Mouse (Mus musculus): ENCODE data around the gene Tex48. TPM values are rescaled to one million over a fixed set of nuclear protein-coding genes. Genes with fewer than 3 reads are reported as not detected.

The Tex48 gene
- polyA plus RNA-seq (2014; fragmentation: Nextera tagmentation; extraction: Ambion mirVana), result not detected in 2 replicates

- H3K4me1 ChIP-seq (ENCODE audit: control insufficient read depth, insufficient read depth, low read length), result no peaks in the 10 kb centered on the region
- H3K4me2 ChIP-seq, result no peak within 1 kb of the TSS
- no peaks in the 10 kb centered on the region for H3K9me3 ChIP-seq (ENCODE audit: control insufficient read depth, low read length)
- H3K27me3 ChIP-seq (ENCODE audit: control insufficient read depth, insufficient read depth, low read length), result no peaks in the 10 kb centered on the region
- no peaks in the 10 kb centered on the region for H3K36me3 ChIP-seq (ENCODE audit: control insufficient read depth, insufficient read depth, low read length)
- DNase-seq (ENCODE audit: low spot score, missing footprints) (no peak), ATAC-seq (ENCODE audit: low FRiP score) (no peak; the same call in 1 of the 2 replicates)
- H3K4me3 ChIP-seq (ENCODE audit: low read depth, low read length), result no peak within 1 kb of the TSS
- no peak within 1 kb of the TSS for H3K27ac ChIP-seq (ENCODE audit: low read depth, low read length)
- WGBS, result 62% methylated on average over 5 of the region's 5 CpGs
- H3K9ac ChIP-seq (ENCODE audit: low read length), result no peak within 1 kb of the TSS
Measured at GRCm38 (mm10) chr4:63622378-63622835, at the start of gene Tex48. Tex48 (minus strand) TSS chr4:63622428.

GRCm38 (mm10) chr4:63668255-63668654 is 46.0 kb upstream of the Tex48 start:
- H3K9me3 ChIP-seq (ENCODE audit: control insufficient read depth, low read length), result no peaks in the 10 kb centered on the region
- no peaks in the 10 kb centered on the region for H3K27me3 ChIP-seq (ENCODE audit: control insufficient read depth, insufficient read depth, low read length)
- no peaks in the 10 kb centered on the region for H3K4me1 ChIP-seq (ENCODE audit: control insufficient read depth, insufficient read depth, low read length)
- WGBS, result 80% methylated on average over 4 of the region's 4 CpGs
- no peak overlapping the region for H3K27ac ChIP-seq (ENCODE audit: low read depth, low read length)
- H3K4me2 ChIP-seq, result no peak overlapping the region
- H3K36me3 ChIP-seq (ENCODE audit: control insufficient read depth, insufficient read depth, low read length), result no peaks in the 10 kb centered on the region
- DNase-seq (ENCODE audit: low spot score, missing footprints) (peak; percentile 56), ATAC-seq (ENCODE audit: low FRiP score) (no peak)
- H3K9ac ChIP-seq (ENCODE audit: low read length), result no peak overlapping the region
- no peak overlapping the region for H3K4me3 ChIP-seq (ENCODE audit: low read depth, low read length)

GRCm38 (mm10) chr4:63665738-63666137 is 43.5 kb upstream of the Tex48 start:
- H3K4me1 ChIP-seq (ENCODE audit: control insufficient read depth, insufficient read depth, low read length), result no peaks in the 10 kb centered on the region
- no peak overlapping the region for H3K4me2 ChIP-seq
- no peak overlapping the region for H3K27ac ChIP-seq (ENCODE audit: low read depth, low read length)
- DNase-seq (ENCODE audit: low spot score, missing footprints) (peak; percentile 74), ATAC-seq (ENCODE audit: low FRiP score) (no peak)
- H3K9ac ChIP-seq (ENCODE audit: low read length), result no peak overlapping the region
- H3K4me3 ChIP-seq (ENCODE audit: low read depth, low read length), result no peak overlapping the region
- H3K9me3 ChIP-seq (ENCODE audit: control insufficient read depth, low read length), result no peaks in the 10 kb centered on the region
- no peaks in the 10 kb centered on the region for H3K27me3 ChIP-seq (ENCODE audit: control insufficient read depth, insufficient read depth, low read length)
- no peaks in the 10 kb centered on the region for H3K36me3 ChIP-seq (ENCODE audit: control insufficient read depth, insufficient read depth, low read length)
- WGBS, result 85% methylated on average over 7 of the region's 7 CpGs

GRCm38 (mm10) chr4:63663279-63663678 is 41.1 kb upstream of the Tex48 start, which contains the start of gene Gm11214:
Gm11214 (minus strand) TSS chr4:63663379.
- DNase-seq (ENCODE audit: low spot score, missing footprints), result peak; percentile 86
- Histone ChIP-seq H3K4me3 (ENCODE audit: low read depth, low read length) (no peak within 1 kb of the TSS), H3K9me3 (ENCODE audit: control insufficient read depth, low read length) (no peaks in the 10 kb centered on the region), H3K9ac (ENCODE audit: low read length) (no peak within 1 kb of the TSS), H3K27ac (ENCODE audit: low read depth, low read length) (no peak within 1 kb of the TSS), H3K4me1 (ENCODE audit: control insufficient read depth, insufficient read depth, low read length) (no peaks in the 10 kb centered on the region), H3K4me2 (no peak within 1 kb of the TSS), H3K27me3 (ENCODE audit: control insufficient read depth, insufficient read depth, low read length) (no peaks in the 10 kb centered on the region), H3K36me3 (ENCODE audit: control insufficient read depth, insufficient read depth, low read length) (no peaks in the 10 kb centered on the region)
- ATAC-seq (ENCODE audit: low FRiP score), result no peak
- WGBS, result 92% methylated on average over 6 of the region's 6 CpGs

- Histone ChIP-seq H3K27me3 (ENCODE audit: control insufficient read depth, insufficient read depth, low read length) (no peaks in the 10 kb centered on the region), H3K9ac (ENCODE audit: low read length) (no peak overlapping the region), H3K4me2 (no peak overlapping the region), H3K9me3 (ENCODE audit: control insufficient read depth, low read length) (no peaks in the 10 kb centered on the region), H3K36me3 (ENCODE audit: control insufficient read depth, insufficient read depth, low read length) (no peaks in the 10 kb centered on the region), H3K27ac (ENCODE audit: low read depth, low read length) (no peak overlapping the region), H3K4me1 (ENCODE audit: control insufficient read depth, insufficient read depth, low read length) (no peaks in the 10 kb centered on the region), H3K4me3 (ENCODE audit: low read depth, low read length) (no peak overlapping the region)
- DNase-seq (ENCODE audit: low spot score, missing footprints) (no peak), ATAC-seq (ENCODE audit: low FRiP score) (peak; percentile 55; the same call in 1 of the 2 replicates)
- WGBS, result 64% methylated on average over 1 of the region's 1 CpGs
Measured at GRCm38 (mm10) chr4:63661857-63662256, 39.6 kb upstream of the Tex48 start.

GRCm38 (mm10) chr4:63661426-63661825 is 39.2 kb upstream of the Tex48 start:
- peak; percentile 78 for DNase-seq (ENCODE audit: low spot score, missing footprints)
- H3K4me3 ChIP-seq (ENCODE audit: low read depth, low read length), result no peak overlapping the region
- H3K27ac ChIP-seq (ENCODE audit: low read depth, low read length), result no peak overlapping the region
- H3K4me2 ChIP-seq, result no peak overlapping the region
- no peaks in the 10 kb centered on the region for H3K36me3 ChIP-seq (ENCODE audit: control insufficient read depth, insufficient read depth, low read length)
- 50% methylated on average over 1 of the region's 1 CpGs for WGBS
- H3K27me3 ChIP-seq (ENCODE audit: control insufficient read depth, insufficient read depth, low read length), result no peaks in the 10 kb centered on the region
- H3K9me3 ChIP-seq (ENCODE audit: control insufficient read depth, low read length), result no peaks in the 10 kb centered on the region
- no peak for ATAC-seq (ENCODE audit: low FRiP score)
- no peak overlapping the region for H3K9ac ChIP-seq (ENCODE audit: low read length)
- H3K4me1 ChIP-seq (ENCODE audit: control insufficient read depth, insufficient read depth, low read length), result no peaks in the 10 kb centered on the region

GRCm38 (mm10) chr4:63659775-63660174 is 37.5 kb upstream of the Tex48 start:
- Histone ChIP-seq H3K36me3 (ENCODE audit: control insufficient read depth, insufficient read depth, low read length) (no peaks in the 10 kb centered on the region), H3K9ac (ENCODE audit: low read length) (no peak overlapping the region), H3K4me1 (ENCODE audit: control insufficient read depth, insufficient read depth, low read length) (no peaks in the 10 kb centered on the region), H3K9me3 (ENCODE audit: control insufficient read depth, low read length) (no peaks in the 10 kb centered on the region), H3K27ac (ENCODE audit: low read depth, low read length) (no peak overlapping the region), H3K27me3 (ENCODE audit: control insufficient read depth, insufficient read depth, low read length) (no peaks in the 10 kb centered on the region), H3K4me3 (ENCODE audit: low read depth, low read length) (no peak overlapping the region), H3K4me2 (no peak overlapping the region)
- ATAC-seq (ENCODE audit: low FRiP score) (no peak), DNase-seq (ENCODE audit: low spot score, missing footprints) (no peak)
- 79% methylated on average over 1 of the region's 1 CpGs for WGBS

GRCm38 (mm10) chr4:63659086-63659485 is 36.9 kb upstream of the Tex48 start:
- Histone ChIP-seq H3K4me2 (no peak overlapping the region), H3K9me3 (ENCODE audit: control insufficient read depth, low read length) (no peaks in the 10 kb centered on the region), H3K4me1 (ENCODE audit: control insufficient read depth, insufficient read depth, low read length) (no peaks in the 10 kb centered on the region), H3K27ac (ENCODE audit: low read depth, low read length) (no peak overlapping the region), H3K9ac (ENCODE audit: low read length) (no peak overlapping the region), H3K4me3 (ENCODE audit: low read depth, low read length) (no peak overlapping the region), H3K36me3 (ENCODE audit: control insufficient read depth, insufficient read depth, low read length) (no peaks in the 10 kb centered on the region), H3K27me3 (ENCODE audit: control insufficient read depth, insufficient read depth, low read length) (no peaks in the 10 kb centered on the region)
- DNase-seq (ENCODE audit: low spot score, missing footprints) (peak; percentile 81), ATAC-seq (ENCODE audit: low FRiP score) (no peak)
- WGBS, result 29% methylated on average over 4 of the region's 4 CpGs

GRCm38 (mm10) chr4:63654381-63654780 is 32.2 kb upstream of the Tex48 start:
- Histone ChIP-seq H3K4me2 (no peak overlapping the region), H3K27me3 (ENCODE audit: control insufficient read depth, insufficient read depth, low read length) (no peaks in the 10 kb centered on the region), H3K36me3 (ENCODE audit: control insufficient read depth, insufficient read depth, low read length) (no peaks in the 10 kb centered on the region), H3K9ac (ENCODE audit: low read length) (no peak overlapping the region), H3K27ac (ENCODE audit: low read depth, low read length) (no peak overlapping the region), H3K4me3 (ENCODE audit: low read depth, low read length) (no peak overlapping the region), H3K9me3 (ENCODE audit: control insufficient read depth, low read length) (no peaks in the 10 kb centered on the region), H3K4me1 (ENCODE audit: control insufficient read depth, insufficient read depth, low read length) (no peaks in the 10 kb centered on the region)
- ATAC-seq (ENCODE audit: low FRiP score) (no peak), DNase-seq (ENCODE audit: low spot score, missing footprints) (peak; percentile 60)
- WGBS, result 63% methylated on average over 1 of the region's 1 CpGs

Measured in midbrain, embryonic 11.5 days (tissue).